Mouse (Mus musculus): ENCODE data around the gene Mcpt4.
"Not testable (repeated sequence)": the region's sequence is repeated elsewhere in the genome, so short reads cannot be mapped to it uniquely, and the experiment has no call there.

The Mcpt4 gene

GRCm38 (mm10) chr14:56062213-56062612, at the start of gene Mcpt4:
Mcpt4 (minus strand) TSS chr14:56062313.
- DNase-seq (ENCODE audit: low read depth, low spot score) = not testable (repeated sequence)

GRCm38 (mm10) chr14:56105447-56106180, 43.5 kb upstream of the Mcpt4 start:
- DNase-seq (ENCODE audit: low read depth, low spot score) = no peak

DNA sequence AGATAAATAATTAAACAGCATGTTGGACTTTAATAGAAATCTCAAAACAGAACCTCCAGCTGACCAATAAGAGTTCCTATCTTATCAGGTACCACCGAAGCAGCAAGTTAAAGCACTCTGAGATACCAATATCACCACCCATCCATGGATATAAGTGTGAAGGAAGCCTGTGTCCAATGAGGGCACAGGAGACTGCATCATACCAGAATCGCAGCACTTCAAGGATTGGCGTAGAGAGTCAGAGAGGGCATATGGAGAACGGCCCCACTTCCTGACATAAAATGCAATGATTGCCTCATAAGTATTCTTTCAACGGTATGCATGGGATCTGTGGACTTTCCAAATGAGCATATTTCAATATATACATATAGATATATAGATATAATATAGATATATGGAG, 42.9 kb upstream of the Mcpt4 start:
- no peak for DNase-seq (ENCODE audit: low read depth, low spot score)

GRCm38 (mm10) chr14:56103452-56103851, 41.3 kb upstream of the Mcpt4 start:
- no peak for DNase-seq (ENCODE audit: low read depth, low spot score)

- no peak for DNase-seq (ENCODE audit: low read depth, low spot score)
These were observed 40.3 kb upstream of the Mcpt4 start, which contains the start of gene Ctsg for GRCm38 (mm10) chr14:56102386-56102785. Ctsg (minus strand) TSS chr14:56102574.

DNA sequence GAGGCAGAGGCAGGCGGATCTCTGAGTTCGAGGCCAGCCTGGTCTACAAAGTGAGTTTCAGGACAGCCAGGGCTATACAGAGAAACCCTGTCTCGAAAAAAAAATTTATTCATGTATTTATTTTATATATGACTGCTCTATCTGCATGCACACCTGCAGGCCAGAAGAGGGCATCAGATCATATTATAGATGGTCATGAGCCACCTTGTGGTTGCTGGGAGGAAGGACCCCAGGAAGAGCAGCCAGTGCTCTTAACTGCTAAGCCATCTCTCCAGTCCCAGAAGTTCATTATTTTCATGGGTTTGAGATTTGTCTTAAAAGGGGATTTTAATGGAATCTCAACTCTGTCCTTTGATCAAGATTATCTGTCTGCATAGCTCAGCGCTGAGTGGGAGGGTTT, 36.8 kb upstream of the Mcpt4 start:
- peak; percentile 79 for DNase-seq (ENCODE audit: low read depth, low spot score)

DNA sequence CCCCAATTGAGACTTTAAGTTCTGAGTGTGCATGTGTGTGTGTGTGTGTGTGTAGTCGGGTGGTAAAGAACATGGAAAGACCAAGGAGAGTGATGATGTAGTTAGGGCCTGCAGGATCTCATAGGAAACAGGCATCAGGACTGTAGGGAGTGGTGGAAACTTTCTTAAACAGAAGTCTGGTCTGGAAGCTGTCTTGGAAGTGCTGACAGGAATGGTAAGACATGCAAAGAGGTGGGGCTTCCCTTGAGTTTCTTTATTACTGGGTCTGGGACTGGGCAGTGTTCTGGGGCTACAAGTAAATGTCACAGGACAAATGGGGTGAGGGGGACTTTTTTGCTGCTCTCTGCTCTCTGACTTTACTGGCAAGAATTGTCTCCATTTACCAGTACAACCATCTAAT, 35.5 kb upstream of the Mcpt4 start:
- DNase-seq (ENCODE audit: low read depth, low spot score) = no peak

- DNase-seq (ENCODE audit: low read depth, low spot score) = no peak
These were observed 31.2 kb upstream of the Mcpt4 start for GRCm38 (mm10) chr14:56093353-56093752.

DNA sequence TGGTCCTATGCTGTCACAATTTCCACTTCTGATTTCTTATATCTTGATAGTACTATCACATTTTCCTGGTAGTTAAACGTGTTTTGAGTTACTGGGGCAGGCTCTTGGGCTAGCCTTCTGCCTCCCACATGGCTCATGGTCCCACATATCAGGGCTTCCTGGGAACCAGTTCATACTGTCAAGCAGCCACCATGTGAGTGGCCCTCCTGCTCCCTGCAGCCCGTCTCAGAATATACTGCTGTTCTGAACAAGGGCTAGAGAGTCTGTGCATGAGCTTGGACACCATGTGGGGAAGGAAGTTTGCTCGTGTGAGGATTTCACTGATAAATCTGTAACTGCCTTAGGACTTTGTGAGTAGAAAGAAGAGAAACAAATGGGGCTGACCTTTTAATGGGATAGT, 24.6 kb upstream of the Mcpt4 start:
- no peak for DNase-seq (ENCODE audit: low read depth, low spot score)

GRCm38 (mm10) chr14:56085167-56085566, 23.1 kb upstream of the Mcpt4 start, which contains the start of gene Mcpt8:
Mcpt8 (minus strand) TSS chr14:56085273.
- no peak for DNase-seq (ENCODE audit: low read depth, low spot score)

- DNase-seq (ENCODE audit: low read depth, low spot score) = no peak
These were observed 19.9 kb upstream of the Mcpt4 start for GRCm38 (mm10) chr14:56082016-56082415.

GRCm38 (mm10) chr14:56057722-56058121, 4.4 kb downstream of the Mcpt4 start:
- no peak for DNase-seq (ENCODE audit: low read depth, low spot score)

GRCm38 (mm10) chr14:56055408-56055807, 6.7 kb downstream of the Mcpt4 start:
- DNase-seq (ENCODE audit: low read depth, low spot score) = no peak

DNA sequence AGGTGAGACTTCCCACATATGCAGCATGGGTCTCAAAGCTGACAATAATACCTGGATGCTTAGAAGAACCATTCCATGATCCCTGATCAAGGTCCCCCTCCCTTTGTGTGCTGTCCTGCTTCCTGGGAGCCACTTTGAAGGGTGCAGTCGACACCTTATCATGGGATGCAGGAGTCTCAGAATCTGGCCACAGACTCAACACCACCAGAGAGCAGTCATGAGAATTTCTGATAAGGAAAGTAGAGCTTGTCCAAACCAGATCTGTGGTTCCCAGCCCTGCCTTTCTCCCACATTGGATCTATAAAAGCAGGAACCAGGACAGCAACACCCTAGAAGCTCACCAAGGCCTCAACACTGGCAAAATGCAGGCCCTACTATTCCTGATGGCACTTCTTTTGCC, 20.3 kb downstream of the Mcpt4 start, which contains the start of gene Mcpt2:
Mcpt2 (plus strand) TSS at position 250 of the 400 bp plus-strand sequence.
- not testable (repeated sequence) for DNase-seq (ENCODE audit: low read depth, low spot score)

GRCm38 (mm10) chr14:56034433-56034832, 27.7 kb downstream of the Mcpt4 start:
- DNase-seq (ENCODE audit: low read depth, low spot score) = no peak

GRCm38 (mm10) chr14:56030395-56030794, 31.7 kb downstream of the Mcpt4 start, which contains the start of gene Mcpt9:
Mcpt9 (minus strand) TSS chr14:56030495.
- DNase-seq (ENCODE audit: low read depth, low spot score) = not testable (repeated sequence)

GRCm38 (mm10) chr14:56021305-56021704, 40.8 kb downstream of the Mcpt4 start:
- DNase-seq (ENCODE audit: low read depth, low spot score) = not testable (repeated sequence)

DNA sequence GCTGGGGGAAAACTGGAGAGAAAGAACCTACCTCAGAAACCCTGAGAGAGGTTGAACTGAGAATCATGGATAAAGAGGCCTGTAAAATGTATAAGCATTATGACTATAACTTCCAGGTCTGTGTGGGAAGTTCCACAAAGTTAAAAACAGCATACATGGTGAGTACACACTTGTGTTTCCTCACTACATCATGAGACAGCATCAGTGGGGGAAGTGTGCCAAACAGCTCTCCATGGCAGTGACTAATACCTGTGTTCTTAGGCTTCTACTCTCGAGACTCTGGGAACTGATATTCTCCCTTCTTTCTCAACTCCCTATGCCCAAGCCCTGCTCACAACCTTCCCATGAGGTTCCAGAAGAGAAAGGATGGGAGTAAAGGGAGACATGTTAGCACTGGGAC, 42.7 kb downstream of the Mcpt4 start:
- no peak for DNase-seq (ENCODE audit: low read depth, low spot score)

GRCm38 (mm10) chr14:56017671-56018070, 44.4 kb downstream of the Mcpt4 start, which contains the start of gene Mcpt1:
Mcpt1 (plus strand) TSS chr14:56017971.
- DNase-seq (ENCODE audit: low read depth, low spot score) = not testable (repeated sequence)

GRCm38 (mm10) chr14:56013924-56014323, 48.2 kb downstream of the Mcpt4 start:
- DNase-seq (ENCODE audit: low read depth, low spot score) = no peak

DNA sequence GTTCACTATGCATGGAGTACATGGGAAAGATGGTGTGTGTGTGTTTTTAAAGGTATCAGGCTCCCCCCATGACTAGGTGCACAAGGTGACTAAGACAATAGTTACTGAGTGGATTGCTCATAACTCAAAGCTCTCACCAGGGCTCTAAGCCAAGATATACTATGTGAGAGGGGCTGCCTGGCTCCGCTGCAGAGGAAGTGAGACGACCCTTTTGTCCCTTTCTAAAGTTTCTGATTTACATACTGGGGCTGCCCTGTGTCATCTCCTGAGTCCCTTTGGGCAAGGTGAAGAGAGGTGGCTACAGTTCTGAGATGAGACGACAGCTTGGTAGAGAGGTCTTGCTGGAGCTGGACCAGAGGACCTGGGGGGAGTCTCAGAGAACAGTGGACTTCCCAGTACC, 49.0 kb downstream of the Mcpt4 start:
- DNase-seq (ENCODE audit: low read depth, low spot score) = no peak
